Mouse (Mus musculus) small intestine, adult 2 months (tissue): Measurements from ENCODE around the gene Coq4. TPM values are rescaled to one million over a fixed set of nuclear protein-coding genes. Genes with fewer than 3 reads are reported as not detected.

Experiments used
- H3K27ac ChIP-seq: fragments of 200-500 bp; 2 replicates; pipeline ENCODE4 v1.5.1; 2012; ENCODE audit warnings: low read depth, low read length, control low read depth, inconsistent platforms; ENCODE audit not compliant: insufficient read depth
- H3K27me3 ChIP-seq: fragments of 200-500 bp; 2 replicates; pipeline ENCODE4 v1.6.1; 2012; ENCODE audit warnings: mild to moderate bottlenecking, moderate library complexity, low read length, inconsistent platforms; ENCODE audit not compliant: control insufficient read depth, insufficient read depth
- H3K36me3 ChIP-seq: fragments of 200-500 bp; 2 replicates; pipeline ENCODE4 v1.6.1; 2012; ENCODE audit warnings: mild to moderate bottlenecking, low read length, control low read depth, inconsistent platforms; ENCODE audit not compliant: control insufficient read depth, insufficient read depth
- H3K4me1 ChIP-seq: fragments of 200-500 bp; 2 replicates; pipeline ENCODE4 v1.6.1; 2012; ENCODE audit warnings: low read length, inconsistent platforms, mixed read lengths; ENCODE audit not compliant: control insufficient read depth, insufficient read depth, insufficient read length
- H3K4me3 ChIP-seq: fragments of 200-500 bp; 2 replicates; pipeline ENCODE4 v1.5.1; 2012; ENCODE audit warnings: low read depth, mild to moderate bottlenecking, control low read depth, inconsistent platforms, low read length, moderate library complexity
- CTCF ChIP-seq: fragments of 200-500 bp; IDR thresholded peaks from 2 replicates; pipeline ENCODE4 v1.5.1; 2012; ENCODE audit warnings: low read depth, mild to moderate bottlenecking, control low read depth, inconsistent platforms, low read length, moderate library complexity, mixed read lengths; ENCODE audit not compliant: insufficient replicate concordance, insufficient read length; ENCODE audit errors: extremely low read depth
- POLR2A ChIP-seq: fragments of 200-500 bp; IDR thresholded peaks from 2 replicates; pipeline ENCODE4 v1.6.1; 2012; ENCODE audit warnings: low read depth, mild to moderate bottlenecking, control low read depth, inconsistent platforms, low read length, moderate library complexity
- WGBS: fragments of 180-500 bp; shearing (Covaris S2); methylation state at CpG from one replicate; pipeline ENCODE4 v1.1.7; 2018; 5-methylcytosine and 5-hydroxymethylcytosine counted together
- polyA plus RNA-seq: library from polyadenylated mRNA; depleted of rRNA; stranded (reverse); fragments of >200 nt; gene quantifications from 2 replicates; pipeline ENCODE4 v1.2.3, GENCODE M21; 2012

Coq4 gene
- polyA plus RNA-seq, 1 experiment, result 95.1 TPM

DNA sequence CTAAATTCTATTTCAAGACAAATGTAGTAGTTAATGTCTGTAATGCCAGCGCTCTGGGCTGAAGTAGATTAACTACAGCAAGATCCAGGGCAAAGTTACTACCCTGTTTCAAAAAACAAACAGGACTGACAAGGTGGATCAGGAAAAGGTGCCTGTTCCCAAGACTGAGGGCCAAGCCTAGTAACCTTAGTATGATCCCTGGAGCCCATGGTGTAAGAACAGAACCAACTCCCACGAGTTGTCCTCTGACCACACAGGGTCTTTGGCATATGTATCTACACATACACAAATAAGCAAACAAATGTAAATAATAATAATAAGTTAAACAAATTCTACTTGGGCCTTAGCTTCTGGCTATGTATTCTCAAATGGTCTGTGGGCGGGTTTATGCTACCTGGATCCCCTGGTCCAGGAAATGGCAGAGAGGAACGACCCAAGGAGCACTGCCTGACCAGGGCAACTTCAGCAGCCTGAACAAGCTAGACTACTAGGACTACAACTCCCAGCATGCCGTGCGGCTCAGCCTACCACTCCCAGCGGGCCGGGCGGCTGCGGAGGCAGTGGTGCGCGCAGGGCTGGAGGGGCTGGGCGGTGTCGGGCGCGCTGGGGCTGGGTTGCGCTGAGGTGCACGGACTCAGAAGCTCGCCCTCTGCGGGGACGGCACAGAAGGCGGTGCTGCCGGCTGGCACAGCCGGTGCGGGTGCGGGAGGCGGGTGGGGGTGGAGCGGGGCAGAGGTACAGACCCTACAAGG, 15.0 kb downstream of the Coq4 start, which contains the start of gene Slc27a4:
Gene Slc27a4 (plus strand): TSS at position 560 of the 752 bp plus-strand sequence.
- Histone ChIP-seq H3K4me3 (peak within 1 kb of the TSS; percentile 90), H3K36me3 (peaks cover 34% of the 10 kb centered on the region), H3K27me3 (no peaks in the 10 kb centered on the region), H3K4me1 (peaks cover 8% of the 10 kb centered on the region), H3K27ac (peak within 1 kb of the TSS; percentile 81)
- peak; percentile 94 for TF ChIP-seq POLR2A
- no peak for TF ChIP-seq CTCF
- WGBS, result 3% methylated on average over 28 of the region's 28 CpGs

DNA sequence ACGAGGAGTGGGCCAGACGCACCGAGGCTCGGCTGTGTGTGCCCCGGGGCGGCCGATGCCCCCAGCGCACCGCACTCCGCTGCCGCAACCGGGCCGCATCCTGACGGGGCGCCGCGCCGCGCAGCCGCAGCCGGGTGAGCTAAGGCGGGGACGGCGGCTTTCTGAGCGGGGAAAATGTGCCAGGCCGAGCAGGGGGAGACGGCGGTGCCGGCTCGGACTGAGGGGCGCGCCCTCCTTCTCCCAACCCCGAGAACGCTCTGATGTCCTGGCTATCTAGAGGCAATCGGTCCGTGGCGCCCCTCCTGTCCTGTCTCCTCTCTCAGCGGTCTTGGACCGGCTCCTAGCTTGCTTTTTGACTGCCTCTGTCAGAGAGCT, 15.5 kb downstream of the Coq4 start:
- peaks cover 12% of the 10 kb centered on the region for H3K4me1 ChIP-seq
- TF ChIP-seq CTCF (no peak), POLR2A (no peak)
- no peaks in the 10 kb centered on the region for H3K27me3 ChIP-seq
- WGBS, result under 1% methylated on average over 39 of the region's 39 CpGs
- H3K4me3 ChIP-seq, result peak overlapping the region; percentile 90
- peaks cover 39% of the 10 kb centered on the region for H3K36me3 ChIP-seq
- peak overlapping the region; percentile 81 for H3K27ac ChIP-seq

DNA sequence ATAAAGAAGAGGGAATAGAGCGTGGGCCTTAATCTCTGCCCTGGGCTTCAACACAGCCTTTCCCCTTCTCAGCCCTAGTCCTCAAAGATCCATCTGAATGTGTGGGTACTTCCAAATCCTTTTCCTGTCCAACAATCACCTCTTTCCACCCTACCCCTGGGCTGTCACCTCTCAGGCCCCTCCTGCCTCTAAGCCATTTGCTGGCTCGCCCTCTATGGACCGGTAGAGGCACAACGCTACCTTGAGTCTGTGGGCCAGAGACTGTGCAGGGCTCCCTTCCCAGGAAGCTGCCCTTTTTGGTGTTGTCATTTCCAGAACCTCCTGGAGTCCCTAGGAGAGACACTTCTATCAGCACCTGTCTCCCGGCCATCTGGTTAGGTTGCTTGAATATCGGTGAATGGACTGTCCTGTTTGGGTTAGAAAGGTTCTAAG, 16.1 kb downstream of the Coq4 start:
- Histone ChIP-seq H3K27me3 (no peaks in the 10 kb centered on the region), H3K4me1 (peaks cover 14% of the 10 kb centered on the region), H3K36me3 (peaks cover 43% of the 10 kb centered on the region), H3K4me3 (peak overlapping the region; percentile 90), H3K27ac (peak overlapping the region; percentile 81)
- no peak for TF ChIP-seq POLR2A
- TF ChIP-seq CTCF, result peak; percentile 41; the same call in 1 of the 2 replicates
- 21% methylated on average over 6 of the region's 6 CpGs for WGBS

DNA sequence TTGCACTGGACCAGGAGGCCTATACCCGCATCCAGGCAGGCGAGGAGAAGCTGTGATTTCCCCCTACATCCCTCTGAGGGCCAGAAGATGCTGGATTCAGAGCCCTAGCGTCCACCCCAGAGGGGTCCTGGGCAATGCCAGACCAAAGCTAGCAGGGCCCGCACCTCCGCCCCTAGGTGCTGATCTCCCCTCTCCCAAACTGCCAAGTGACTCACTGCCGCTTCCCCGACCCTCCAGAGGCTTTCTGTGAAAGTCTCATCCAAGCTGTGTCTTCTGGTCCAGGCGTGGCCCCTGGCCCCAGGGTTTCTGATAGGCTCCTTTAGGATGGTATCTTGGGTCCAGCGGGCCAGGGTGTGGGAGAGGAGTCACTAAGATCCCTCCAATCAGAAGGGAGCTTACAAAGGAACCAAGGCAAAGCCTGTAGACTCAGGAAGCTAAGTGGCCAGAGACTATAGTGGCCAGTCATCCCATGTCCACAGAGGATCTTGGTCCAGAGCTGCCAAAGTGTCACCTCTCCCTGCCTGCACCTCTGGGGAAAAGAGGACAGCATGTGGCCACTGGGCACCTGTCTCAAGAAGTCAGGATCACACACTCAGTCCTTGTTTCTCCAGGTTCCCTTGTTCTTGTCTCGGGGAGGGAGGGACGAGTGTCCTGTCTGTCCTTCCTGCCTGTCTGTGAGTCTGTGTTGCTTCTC, 28.5 kb downstream of the Coq4 start:
- Histone ChIP-seq H3K36me3 (peaks cover 58% of the 10 kb centered on the region), H3K4me3 (no peak overlapping the region), H3K27ac (no peak overlapping the region), H3K4me1 (peaks cover 6% of the 10 kb centered on the region), H3K27me3 (no peaks in the 10 kb centered on the region)
- TF ChIP-seq POLR2A (no peak), CTCF (no peak)
- 83% methylated on average over 11 of the region's 11 CpGs for WGBS

DNA sequence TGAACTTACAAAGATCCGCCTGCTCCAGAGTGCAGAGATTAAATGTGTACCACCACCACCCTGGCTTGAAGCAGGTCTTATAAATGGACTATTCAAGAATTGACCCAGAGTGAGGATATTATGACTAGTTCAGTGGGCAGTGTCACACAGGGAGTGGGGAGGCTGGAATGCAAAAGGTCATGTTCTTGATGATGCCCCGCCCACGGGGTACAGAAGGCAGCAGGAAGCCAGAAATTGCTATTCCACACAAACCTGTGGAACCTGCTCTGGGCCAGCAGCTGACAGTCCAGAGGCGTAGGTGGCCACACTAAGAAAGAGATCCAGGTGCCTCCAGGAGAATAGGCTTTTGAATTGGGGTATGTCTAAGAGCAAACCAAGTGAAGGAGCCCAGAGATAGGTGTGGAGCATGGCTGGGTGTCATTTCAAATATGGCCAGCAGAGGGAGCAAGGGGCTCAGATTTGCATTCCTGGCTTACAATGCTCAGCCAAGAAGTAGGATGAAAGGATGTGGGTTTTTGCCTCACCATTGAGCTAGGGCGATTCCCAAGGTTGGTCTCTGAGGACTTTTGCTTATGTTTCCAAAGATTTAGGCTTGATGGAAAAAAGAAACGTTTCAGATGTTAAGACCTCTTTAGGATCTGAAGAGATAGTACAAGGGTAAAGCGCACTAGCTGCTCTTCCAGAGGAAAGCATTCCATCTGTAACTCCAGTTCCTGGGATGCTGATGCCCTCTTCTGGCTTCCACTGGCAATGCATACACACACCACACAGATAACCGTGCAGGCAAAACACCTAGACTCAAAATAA, 30.3 kb downstream of the Coq4 start:
- WGBS, result 27% methylated on average over 8 of the region's 8 CpGs
- no peak; the same call in 1 of the 2 replicates for TF ChIP-seq POLR2A
- TF ChIP-seq CTCF, result peak; percentile 89; the same call in 1 of the 2 replicates
- H3K36me3 ChIP-seq, result peaks cover 40% of the 10 kb centered on the region
- no peak overlapping the region for H3K4me3 ChIP-seq
- H3K27me3 ChIP-seq, result no peaks in the 10 kb centered on the region
- peaks cover 6% of the 10 kb centered on the region for H3K4me1 ChIP-seq
- H3K27ac ChIP-seq, result no peak overlapping the region

DNA sequence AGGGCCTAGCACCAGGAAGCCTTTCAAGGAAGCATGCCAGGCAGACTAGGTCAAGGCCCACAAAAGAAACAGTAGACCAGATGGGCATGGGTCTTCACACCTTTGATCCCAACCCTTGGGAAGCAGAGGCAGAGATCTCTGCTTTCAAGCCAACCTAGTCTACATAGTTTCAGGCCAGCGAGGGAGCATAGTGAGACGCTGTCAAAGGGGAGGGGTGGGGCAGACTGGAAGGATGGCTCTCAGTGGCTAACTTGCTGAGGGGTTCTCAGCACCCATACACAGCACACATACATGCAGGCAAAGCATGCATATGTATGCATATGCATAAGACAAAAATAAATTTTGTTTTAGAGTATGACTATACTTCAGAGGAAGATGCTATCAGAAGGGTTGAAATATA, 32.1 kb downstream of the Coq4 start:
- H3K4me3 ChIP-seq, result no peak overlapping the region
- H3K36me3 ChIP-seq, result peaks cover 25% of the 10 kb centered on the region
- H3K27me3 ChIP-seq, result no peaks in the 10 kb centered on the region
- H3K27ac ChIP-seq, result no peak overlapping the region
- no peak for TF ChIP-seq CTCF
- TF ChIP-seq POLR2A, result no peak
- H3K4me1 ChIP-seq, result peaks cover 6% of the 10 kb centered on the region
- 28% methylated on average over 2 of the region's 2 CpGs for WGBS
